Mouse (Mus musculus) MN1 (cell line): ENCODE results near the gene Ccdc50.

ENCODE experiments used
- DNase-seq: peaks from one replicate; pipeline ENCODE4 v3.0.0-alpha.2; 2016; ENCODE audit warnings: low spot score

Gene Ccdc50

GRCm38 (mm10) chr16:27395251-27396037 lies 6.8 kb downstream of the Ccdc50 start:
- no peak for DNase-seq

- no peak for DNase-seq
These were observed 8.3 kb downstream of the Ccdc50 start for GRCm38 (mm10) chr16:27396951-27397350.

DNA sequence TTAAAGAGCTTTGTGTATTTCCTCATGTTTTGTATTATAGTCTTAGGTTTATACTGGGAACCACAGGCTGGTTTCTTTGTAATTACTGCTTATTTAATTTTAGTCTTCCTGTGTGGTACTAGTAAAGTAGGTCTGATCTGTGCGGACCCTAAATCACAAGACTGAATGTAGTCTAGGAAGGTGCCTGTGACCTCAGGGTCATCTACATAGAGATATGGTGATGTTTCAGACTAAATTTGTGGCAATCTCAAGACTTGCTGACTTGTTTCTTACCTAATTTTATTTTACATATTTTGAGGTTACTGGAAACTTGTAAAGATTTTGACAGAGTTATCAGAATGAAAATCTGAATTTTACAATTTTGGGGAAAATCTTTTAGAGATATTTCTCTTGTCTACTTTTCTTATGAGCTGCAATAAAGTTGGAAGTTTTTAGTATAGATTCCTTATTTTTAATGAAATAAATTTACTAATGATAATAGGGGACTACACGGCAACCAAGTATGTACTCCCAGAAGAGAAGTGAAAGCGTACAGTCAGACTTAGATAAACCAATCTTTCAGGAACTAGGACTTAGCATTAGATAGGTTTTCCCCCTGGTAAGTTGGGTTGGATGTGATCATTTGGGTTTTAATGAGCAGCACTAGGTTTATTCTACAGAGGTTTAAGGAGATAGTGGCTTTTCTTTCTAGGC lies 10.5 kb downstream of the Ccdc50 start:
- DNase-seq: no peak

- no peak for DNase-seq
These were observed 11.1 kb downstream of the Ccdc50 start for GRCm38 (mm10) chr16:27399719-27400253.

DNA sequence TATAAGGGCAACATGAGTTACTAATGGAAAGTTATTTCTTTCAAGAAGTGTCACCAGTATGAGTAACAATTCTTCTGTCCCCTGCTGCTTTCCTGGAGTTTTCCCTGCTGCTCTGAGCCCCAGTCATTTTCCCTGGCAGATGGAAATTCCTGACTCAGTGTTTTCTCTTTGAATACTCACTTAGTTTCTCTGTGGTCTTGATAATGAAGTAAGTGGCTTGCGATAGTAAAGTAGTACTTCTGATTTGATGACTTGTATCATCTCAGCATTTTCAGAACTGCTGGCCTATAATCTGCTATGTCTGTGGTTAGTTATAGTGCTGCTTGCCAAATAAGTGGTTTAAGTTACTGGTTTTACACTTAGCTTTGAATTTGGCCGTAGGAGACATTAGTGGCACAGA lies 12.9 kb downstream of the Ccdc50 start:
- DNase-seq: no peak

DNA sequence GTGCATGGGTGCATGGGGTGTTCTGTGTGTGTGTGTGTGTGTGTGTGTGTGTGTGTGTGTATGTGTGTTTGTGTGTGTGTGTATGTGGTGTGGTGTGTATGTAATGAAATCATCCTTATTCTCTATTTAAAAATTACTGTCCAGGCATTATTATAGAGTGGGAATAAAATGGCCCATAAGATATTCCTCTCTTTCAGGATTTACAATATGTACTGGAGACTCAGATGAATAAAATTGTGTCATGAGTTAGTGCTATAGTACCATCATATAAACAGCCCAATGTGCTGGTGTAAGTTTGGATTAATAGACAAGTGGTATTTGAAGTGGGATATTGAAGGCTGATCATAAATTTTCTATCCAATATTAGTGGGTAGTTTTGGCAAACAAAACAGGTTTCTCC lies 15.4 kb downstream of the Ccdc50 start:
- DNase-seq: no peak

DNA sequence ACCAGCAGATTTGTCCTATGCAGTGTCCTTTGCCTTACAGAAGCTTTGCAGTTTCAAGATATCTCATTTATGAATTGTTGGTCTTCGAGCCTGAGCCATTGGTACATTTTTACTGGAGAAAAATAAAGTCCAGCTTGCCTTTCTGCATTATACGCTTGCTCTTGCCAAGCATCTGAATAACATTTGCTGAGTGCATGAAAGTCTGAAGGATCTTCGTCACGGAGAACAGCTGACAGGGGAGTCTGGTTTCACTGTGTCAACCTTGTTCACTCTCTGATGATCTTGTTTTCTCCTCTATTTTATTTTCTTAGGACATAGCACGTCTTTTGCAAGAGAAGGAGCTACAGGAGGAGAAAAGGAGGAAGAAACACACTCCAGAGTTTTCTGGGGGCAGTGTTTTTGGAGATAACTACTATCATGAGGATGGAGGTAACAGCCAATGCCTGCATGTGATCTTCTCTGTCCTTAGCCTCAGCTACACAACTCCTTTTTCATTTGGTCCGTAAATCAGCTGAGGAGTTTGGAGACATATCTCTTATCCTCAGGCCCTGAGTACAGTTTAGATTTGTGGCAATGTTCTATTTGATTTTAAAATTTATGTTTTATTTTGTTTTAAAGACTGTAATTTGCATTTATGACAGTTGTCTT lies 28.4 kb downstream of the Ccdc50 start:
- DNase-seq: no peak

GRCm38 (mm10) chr16:27417632-27418031 lies 29.0 kb downstream of the Ccdc50 start:
- DNase-seq: no peak

DNA sequence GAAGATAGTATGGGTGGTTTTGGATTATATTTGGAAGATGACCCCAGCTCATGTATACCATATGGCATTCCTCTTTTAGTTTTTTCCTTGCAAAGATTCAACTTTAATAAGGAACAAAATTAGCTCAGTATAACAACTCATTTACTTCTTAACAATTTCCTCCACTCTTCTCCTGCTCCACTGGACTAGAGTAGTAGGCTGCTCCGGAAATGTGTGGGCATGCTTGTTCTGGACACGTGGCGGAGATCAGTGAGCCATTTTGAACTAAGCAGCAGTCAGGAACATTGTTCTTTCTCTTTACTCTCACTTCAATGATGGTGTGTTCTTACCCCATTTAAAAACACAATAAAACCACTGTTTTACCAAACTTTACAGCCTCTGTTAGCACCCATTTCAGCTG lies 32.3 kb downstream of the Ccdc50 start:
- DNase-seq: no peak

- no peak for DNase-seq
These were observed 46.4 kb downstream of the Ccdc50 start for GRCm38 (mm10) chr16:27435034-27435433.

DNA sequence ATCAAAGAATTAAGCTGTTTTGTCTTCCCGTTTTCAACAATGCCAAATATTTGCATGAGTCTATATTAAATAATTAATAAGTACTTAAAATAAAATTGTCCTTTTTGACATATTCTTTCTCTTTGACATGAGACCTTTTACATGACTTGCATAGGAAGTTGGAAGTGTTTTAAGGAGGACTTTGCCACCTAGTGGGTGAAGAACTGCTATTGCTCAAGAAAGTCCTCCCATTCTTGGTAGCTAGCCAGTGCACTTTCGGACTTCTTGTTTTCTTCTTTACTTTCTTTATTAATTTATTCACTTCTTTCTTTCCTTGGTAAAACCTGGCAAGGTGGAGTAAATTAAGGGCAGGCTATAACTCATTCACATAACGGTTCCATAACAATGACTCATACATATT lies 55.3 kb downstream of the Ccdc50 start:
- no peak for DNase-seq

GRCm38 (mm10) chr16:27449360-27449759 lies 60.7 kb downstream of the Ccdc50 start:
- DNase-seq: no peak

GRCm38 (mm10) chr16:27450655-27451054 lies 62.0 kb downstream of the Ccdc50 start:
- no peak for DNase-seq

DNA sequence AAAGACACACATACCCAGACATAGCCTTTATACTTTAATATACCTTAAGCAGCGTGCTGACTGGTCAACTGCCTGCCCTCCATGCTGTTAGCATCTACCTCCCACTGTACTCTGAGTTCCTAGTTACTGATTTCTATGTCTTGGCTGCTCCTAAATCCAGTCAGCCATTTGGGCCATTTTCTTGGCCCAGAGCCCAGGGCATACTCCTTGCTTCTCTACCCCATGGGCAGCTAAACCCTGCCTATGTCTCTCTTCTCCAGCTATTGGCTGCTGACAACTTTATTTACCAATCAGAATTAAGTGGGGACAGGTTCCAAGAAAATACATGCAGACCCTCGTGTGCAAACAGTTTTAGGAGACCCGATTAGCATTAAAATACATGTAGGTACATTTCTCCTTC lies 64.7 kb downstream of the Ccdc50 start:
- DNase-seq: no peak

GRCm38 (mm10) chr16:27453823-27454222 lies 65.2 kb downstream of the Ccdc50 start:
- no peak for DNase-seq

DNA sequence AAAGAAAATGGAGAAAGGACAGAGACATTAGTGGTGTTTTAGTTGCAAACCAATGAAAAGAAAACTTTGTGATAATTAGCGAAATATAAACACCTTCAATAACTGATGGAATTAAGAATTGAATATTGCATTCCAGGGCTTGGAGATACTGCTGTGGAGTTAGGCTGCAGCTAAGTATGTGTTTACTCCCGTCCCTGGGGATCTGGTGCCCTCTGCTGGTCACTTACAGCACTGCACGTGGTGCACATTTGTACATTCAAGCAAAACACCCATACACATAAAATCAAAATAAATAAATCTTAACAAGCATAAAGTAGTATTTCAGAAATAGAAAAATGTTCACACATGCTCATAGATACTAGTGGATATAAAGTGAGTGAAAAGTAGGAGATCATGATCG lies 68.6 kb downstream of the Ccdc50 start:
- DNase-seq: peak; percentile 60

GRCm38 (mm10) chr16:27468731-27469130 lies 80.1 kb downstream of the Ccdc50 start:
- peak; percentile 29 for DNase-seq

- no peak for DNase-seq
These were observed 82.7 kb downstream of the Ccdc50 start for GRCm38 (mm10) chr16:27471389-27471788.

DNA sequence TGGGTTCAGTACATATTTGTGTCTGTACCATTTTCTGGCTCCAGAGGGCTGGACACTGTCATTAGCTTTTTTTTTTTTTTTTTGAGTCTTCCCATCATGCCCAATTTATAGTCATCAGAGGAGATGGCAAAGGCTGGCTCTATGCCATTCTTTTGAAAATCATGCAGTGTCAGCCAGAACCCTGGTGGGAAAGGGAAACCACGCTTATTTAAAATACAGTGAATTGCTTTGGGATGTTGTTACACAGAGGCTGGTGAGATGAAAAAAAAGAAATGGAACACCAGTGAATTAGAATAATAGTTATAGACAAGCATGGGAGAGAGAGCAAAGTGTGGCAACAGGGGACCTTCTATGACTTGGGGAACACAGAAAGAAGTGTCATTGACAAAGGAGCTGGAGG lies 95.2 kb downstream of the Ccdc50 start:
- DNase-seq: no peak
